Mouse (Mus musculus) c-Kit-positive CD71-negative TER-119-negative erythroid progenitor cells, embryonic 14.5 days (primary cell): ENCODE results near the gene Eya3.
"Not testable (repeated sequence)": the region's sequence is repeated elsewhere in the genome, so short reads cannot be mapped to it uniquely, and the experiment has no call there.

ENCODE experiments used
- DNase-seq: peaks from one replicate; pipeline ENCODE4 v3.0.0-alpha.2; 2013; ENCODE audit warnings: low read depth

The Eya3 gene

DNA sequence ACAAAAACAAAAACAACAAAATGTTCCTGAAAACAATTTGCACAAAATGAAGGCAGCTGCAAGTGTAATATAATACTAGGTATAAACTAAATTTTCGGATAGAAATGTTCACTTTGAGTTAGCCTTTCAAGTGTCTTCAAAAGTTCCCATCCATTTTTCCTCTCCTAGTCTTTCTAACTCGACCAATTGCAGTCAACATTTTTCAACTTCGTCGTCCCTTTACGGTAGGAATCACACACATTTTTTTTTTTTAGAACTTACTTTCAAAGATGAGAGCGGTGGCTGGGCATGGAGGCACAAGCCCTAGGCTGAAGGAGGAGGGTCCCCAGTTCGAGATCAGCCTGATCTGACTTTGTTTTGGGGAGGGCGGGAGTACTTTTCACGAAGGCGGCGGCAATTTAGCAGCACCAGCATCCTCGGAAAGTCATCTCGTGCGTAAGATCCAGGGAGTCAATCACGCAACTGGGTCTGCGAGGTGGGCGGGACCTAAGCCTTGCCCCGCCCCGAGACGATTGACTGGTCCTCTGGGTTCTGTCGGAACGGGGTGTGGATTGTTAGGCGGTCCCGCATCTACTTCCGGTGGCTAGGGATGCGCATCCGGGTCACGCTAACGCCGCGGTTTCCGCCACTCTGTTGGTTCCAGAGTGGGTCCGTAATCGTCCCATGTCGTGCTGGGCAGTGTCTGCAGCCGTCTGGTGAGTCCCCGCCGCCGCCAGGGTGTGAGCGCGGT, at the start of gene Eya3:
Gene Eya3 (plus strand): TSS at position 527 of the 730 bp plus-strand sequence.
- DNase-seq: peak; percentile 92

- no peak for DNase-seq
Measured at GRCm38 (mm10) chr4:132590642-132591041, 48.1 kb upstream of the Eya3 start.

GRCm38 (mm10) chr4:132592958-132593357, 45.8 kb upstream of the Eya3 start:
- peak; percentile 82 for DNase-seq

- no peak for DNase-seq
Measured at GRCm38 (mm10) chr4:132594191-132594590, 44.6 kb upstream of the Eya3 start.

DNA sequence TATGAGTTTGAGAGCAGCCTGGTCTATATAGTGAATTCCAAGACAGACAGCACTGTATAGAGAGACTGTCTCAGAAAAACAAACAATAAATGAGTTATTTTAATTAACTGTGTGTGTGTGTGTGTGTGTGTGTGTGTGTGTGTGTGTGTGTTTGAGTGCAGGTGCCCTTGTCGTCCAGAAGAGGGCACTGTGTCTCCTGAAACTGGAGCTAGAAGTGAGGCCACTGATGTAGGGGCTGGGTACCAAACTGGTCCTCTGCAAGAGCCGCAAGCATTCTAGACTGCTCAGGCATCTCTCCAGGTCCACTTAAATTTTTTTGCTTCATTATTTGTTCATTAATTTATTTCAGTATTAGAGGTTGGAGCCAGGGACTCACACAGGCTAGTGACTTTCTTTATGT, 39.9 kb upstream of the Eya3 start:
- no peak for DNase-seq

- DNase-seq: no peak
Measured at GRCm38 (mm10) chr4:132599764-132600163, 39.0 kb upstream of the Eya3 start.

GRCm38 (mm10) chr4:132600465-132600864, 38.3 kb upstream of the Eya3 start:
- DNase-seq: no peak

DNA sequence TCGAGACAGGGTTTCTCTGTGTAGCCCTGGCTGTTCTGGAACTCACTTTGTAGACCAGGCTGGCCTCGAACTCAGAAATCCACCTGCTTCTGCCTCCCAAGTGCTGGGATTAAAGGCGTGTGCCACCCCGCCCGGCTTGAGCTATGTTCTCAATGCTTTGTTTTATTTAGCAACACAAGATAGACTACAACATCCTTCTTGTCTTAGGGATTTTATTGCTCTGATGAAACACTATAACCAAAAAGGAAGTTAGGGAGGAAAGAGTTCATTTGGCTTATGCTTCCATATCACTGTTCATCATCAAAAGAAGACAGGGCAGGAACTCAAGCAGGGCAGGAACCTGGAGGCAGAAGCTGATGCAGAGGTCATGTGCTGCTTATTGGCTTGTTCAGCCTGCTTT, 37.5 kb upstream of the Eya3 start:
- not testable (repeated sequence) for DNase-seq

GRCm38 (mm10) chr4:132603468-132603867, 35.3 kb upstream of the Eya3 start:
- no peak for DNase-seq

- DNase-seq: no peak
Measured at GRCm38 (mm10) chr4:132605816-132606215, 33.0 kb upstream of the Eya3 start.

DNA sequence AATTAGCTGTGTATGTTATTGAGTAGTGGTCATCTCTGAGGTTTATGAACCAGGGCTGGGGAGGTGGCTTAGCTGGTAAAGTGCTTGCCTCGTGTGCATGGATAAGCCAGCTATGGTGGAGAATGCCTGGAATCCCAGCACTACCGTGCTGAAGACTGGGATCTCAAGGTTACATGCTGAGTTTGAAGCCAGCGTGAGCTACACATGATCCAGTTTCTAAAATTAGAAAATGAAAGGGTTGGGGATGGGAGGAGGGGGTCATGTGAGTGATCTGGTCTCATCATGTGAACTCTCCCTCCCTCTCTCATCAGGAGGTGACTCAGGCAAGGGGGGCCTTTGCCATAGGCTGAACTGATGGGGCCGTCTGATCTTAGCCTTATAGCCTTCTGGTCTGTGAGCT, 30.6 kb upstream of the Eya3 start:
- DNase-seq: no peak

GRCm38 (mm10) chr4:132610301-132610984, 28.3 kb upstream of the Eya3 start:
- DNase-seq: no peak

DNA sequence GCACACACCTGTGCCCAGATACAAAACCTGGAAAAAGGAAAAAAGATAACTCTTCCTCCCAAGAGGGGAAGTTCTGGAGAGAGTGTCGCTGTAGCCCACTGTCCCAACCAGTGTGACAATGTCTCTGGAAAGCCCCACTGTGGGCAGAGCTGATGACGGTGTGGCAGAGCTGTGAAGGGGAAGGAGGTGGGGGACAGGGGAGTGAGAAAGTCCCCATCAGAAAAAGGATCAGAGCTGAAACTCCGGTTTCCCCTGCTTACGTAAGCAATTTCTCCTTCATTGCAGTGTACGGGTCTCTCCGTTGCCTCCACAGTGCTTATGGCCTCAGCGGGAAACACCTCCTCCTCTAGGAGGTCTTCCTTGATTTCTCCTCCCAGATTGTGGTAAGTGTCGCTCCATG, 27.5 kb upstream of the Eya3 start:
- DNase-seq: no peak

DNA sequence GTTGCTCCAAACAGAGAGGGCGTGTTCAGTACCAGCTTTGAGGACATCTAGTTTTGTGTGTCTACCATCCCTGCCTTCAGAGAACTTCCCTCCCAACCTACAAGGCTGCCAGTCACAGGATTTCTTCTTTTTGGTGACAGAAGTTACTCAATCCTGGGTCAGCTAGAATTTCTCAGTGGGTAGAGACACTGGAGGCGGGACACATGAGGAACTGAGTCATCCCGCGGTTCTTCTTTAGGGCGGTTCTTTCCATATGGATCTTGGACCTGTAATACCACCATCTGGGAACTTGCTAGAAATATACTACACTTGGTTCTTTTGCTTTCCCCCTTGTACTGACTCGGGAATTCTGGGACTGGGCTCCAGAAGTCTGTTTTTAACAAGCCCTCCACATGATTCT, 20.9 kb upstream of the Eya3 start:
- DNase-seq: no peak

DNA sequence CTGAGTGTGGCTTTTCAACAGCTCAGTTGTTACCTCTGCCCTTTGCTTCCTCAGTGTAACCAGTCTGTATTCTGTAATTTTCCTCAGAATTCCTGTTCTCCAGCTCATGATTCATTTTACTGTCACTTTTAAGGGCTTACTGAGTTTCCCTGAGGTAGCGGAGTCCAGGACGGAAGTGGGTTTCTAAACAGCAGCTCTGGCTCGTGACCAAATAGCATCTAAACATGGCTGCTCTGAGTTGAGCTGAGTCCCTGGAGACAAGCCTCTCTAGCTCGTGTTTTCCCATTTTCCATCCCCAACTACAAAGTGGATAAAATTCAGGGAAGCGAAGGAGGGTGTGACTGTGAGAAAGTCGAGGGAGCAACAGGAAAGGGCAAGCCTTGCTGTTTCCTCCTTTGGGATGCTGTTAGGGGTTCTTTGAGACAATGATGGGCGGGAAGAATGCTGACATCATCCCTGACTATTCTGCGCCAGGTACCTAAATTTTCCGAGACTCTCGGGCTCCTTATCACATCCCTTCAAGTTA, 19.9 kb upstream of the Eya3 start:
- DNase-seq: no peak

GRCm38 (mm10) chr4:132620134-132620533, 18.7 kb upstream of the Eya3 start:
- no peak for DNase-seq

GRCm38 (mm10) chr4:132621287-132622068, 17.3 kb upstream of the Eya3 start:
- no peak for DNase-seq

GRCm38 (mm10) chr4:132624034-132624657, 14.6 kb upstream of the Eya3 start:
- no peak for DNase-seq

GRCm38 (mm10) chr4:132628830-132629229, 10.0 kb upstream of the Eya3 start:
- no peak for DNase-seq

- no peak for DNase-seq
Measured at GRCm38 (mm10) chr4:132635971-132636370, 2.8 kb upstream of the Eya3 start.

- peak; percentile 22 for DNase-seq
Measured at GRCm38 (mm10) chr4:132636554-132636953, 2.2 kb upstream of the Eya3 start.

GRCm38 (mm10) chr4:132639191-132639713, 465 bp downstream of the Eya3 start:
- DNase-seq: peak; percentile 10
